Mouse (Mus musculus) cerebellum, adult 9-11 months (tissue): ENCODE results near the gene Vwa1.
"Not testable (repeated sequence)": the region's sequence is repeated elsewhere in the genome, so short reads cannot be mapped to it uniquely, and the experiment has no call there.

Source experiments
- DNase-seq: peaks from one replicate; pipeline ENCODE4 v3.0.0; 2022

Gene Vwa1

GRCm38 (mm10) chr4:155744474-155744873 lies 30.0 kb downstream of the Vwa1 start:
- DNase-seq: peak; percentile 74

GRCm38 (mm10) chr4:155742684-155743083 lies 31.8 kb downstream of the Vwa1 start:
- DNase-seq: no peak

GRCm38 (mm10) chr4:155740681-155741080 lies 33.8 kb downstream of the Vwa1 start:
- DNase-seq: not testable (repeated sequence)

GRCm38 (mm10) chr4:155739741-155740636 lies 34.5 kb downstream of the Vwa1 start:
- DNase-seq: peak; percentile 88

- DNase-seq: peak; percentile 74
These were observed 35.3 kb downstream of the Vwa1 start for GRCm38 (mm10) chr4:155739152-155739551.

- DNase-seq: no peak
These were observed 36.2 kb downstream of the Vwa1 start for GRCm38 (mm10) chr4:155738262-155738661.

- DNase-seq: peak; percentile 58
These were observed 38.1 kb downstream of the Vwa1 start for GRCm38 (mm10) chr4:155736421-155736820.

- DNase-seq: no peak
These were observed 38.7 kb downstream of the Vwa1 start for GRCm38 (mm10) chr4:155735788-155736187.

GRCm38 (mm10) chr4:155734951-155735702 lies 39.4 kb downstream of the Vwa1 start:
- peak; percentile 89 for DNase-seq

- peak; percentile 98 for DNase-seq
These were observed 40.1 kb downstream of the Vwa1 start, which contains the start of gene Tmem240 for GRCm38 (mm10) chr4:155734350-155734941. TSS of gene Tmem240 (plus strand) at chr4:155734800.

GRCm38 (mm10) chr4:155733267-155733666 lies 41.2 kb downstream of the Vwa1 start:
- peak; percentile 36 for DNase-seq

- DNase-seq: no peak
These were observed 46.5 kb downstream of the Vwa1 start for GRCm38 (mm10) chr4:155727993-155728392.

GRCm38 (mm10) chr4:155721668-155722083 lies 52.8 kb downstream of the Vwa1 start:
- peak; percentile 70 for DNase-seq
